Mouse (Mus musculus) c-Kit-positive CD71-positive TER-119-positive erythroid progenitor cells, embryonic 14.5 days (primary cell): ENCODE measurements around the gene Tmem50a.

Source experiments
- DNase-seq: peaks from one replicate; pipeline ENCODE4 v3.0.0-alpha.2; 2013; ENCODE audit warnings: low spot score

The Tmem50a gene

DNA sequence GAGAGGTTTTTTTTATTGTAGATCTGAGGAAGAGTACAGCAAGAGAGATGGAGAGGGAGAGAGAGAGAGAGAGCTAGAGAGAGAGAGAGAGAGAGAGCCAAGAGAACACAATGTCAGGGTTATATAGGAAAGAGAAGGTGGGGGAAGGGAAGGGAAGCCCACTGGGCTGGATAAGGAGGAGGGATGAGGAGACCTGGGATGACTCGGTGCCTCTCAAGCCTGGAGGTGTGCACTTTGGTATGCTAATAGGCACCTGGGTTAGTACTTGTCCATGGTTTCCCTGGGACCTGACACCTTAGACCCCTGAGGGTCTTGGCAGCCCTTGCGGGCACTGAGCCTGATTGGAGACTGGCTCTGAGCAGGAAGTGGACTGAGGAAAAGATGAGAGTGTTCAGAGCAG lies 42.9 kb downstream of the Tmem50a start:
- no peak for DNase-seq

GRCm38 (mm10) chr4:134871477-134871876 lies 43.3 kb downstream of the Tmem50a start:
- no peak for DNase-seq

- DNase-seq = peak; percentile 48
Measured at GRCm38 (mm10) chr4:134869815-134870375, 44.9 kb downstream of the Tmem50a start.

DNA sequence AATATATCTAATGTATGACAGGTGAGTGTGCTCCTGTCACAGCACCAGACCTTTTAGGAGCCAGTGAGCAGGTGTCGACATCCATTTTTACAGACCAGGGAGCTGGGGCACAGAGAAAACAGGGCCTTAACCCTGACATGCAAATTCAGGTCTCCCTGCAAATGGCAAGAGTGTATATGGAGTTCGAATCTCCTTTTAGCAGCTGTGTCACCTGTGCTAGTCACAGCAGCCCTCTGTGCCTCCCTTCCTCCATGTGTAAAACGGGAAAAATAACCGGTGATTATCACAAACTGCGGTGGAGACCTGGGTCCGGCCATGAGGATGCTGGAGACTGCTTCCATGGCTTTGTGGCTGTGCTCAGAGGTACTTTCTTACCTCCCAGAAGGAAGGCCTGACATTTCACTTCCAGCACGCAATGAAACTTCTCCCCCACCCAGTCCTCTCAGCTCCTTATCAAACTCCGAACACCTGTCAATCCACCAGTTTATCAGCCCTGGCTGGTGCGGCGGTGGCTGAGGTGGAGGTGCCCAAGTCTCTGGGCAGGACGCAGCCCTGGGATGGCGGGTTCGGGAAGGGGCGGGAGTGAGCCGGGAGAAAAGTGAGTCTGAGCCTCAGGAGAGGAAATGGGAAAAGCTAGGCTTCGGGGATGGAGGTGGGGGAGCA lies 45.6 kb downstream of the Tmem50a start:
- peak; percentile 94 for DNase-seq

- peak; percentile 53 for DNase-seq
Measured at GRCm38 (mm10) chr4:134868490-134868889, 46.3 kb downstream of the Tmem50a start.

- peak; percentile 29 for DNase-seq
Measured at GRCm38 (mm10) chr4:134868065-134868464, 46.8 kb downstream of the Tmem50a start.

GRCm38 (mm10) chr4:134867661-134868060 lies 47.2 kb downstream of the Tmem50a start:
- peak; percentile 58 for DNase-seq

GRCm38 (mm10) chr4:134867213-134867612 lies 47.6 kb downstream of the Tmem50a start:
- DNase-seq = no peak

DNA sequence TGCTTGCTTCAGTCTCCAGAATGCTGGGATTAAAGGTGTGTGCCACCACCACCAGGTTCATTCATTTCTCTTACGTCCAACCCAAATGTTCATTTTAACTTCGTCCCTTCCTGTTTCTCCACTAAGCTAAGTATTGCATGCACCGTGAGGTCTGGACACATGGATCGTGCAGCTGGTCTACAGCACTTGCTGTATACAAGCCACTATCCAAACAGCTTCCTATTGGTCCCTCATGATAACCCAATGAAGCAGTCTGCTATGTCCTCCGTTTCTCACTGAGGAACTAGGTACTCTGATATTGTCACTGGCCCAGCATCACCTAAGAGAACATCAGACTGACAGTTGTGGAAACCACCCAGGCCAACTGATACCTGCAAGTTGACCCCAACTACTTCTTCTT lies 49.0 kb downstream of the Tmem50a start:
- no peak for DNase-seq

- DNase-seq = peak; percentile 89
Measured at GRCm38 (mm10) chr4:134865340-134865739, 49.5 kb downstream of the Tmem50a start.

DNA sequence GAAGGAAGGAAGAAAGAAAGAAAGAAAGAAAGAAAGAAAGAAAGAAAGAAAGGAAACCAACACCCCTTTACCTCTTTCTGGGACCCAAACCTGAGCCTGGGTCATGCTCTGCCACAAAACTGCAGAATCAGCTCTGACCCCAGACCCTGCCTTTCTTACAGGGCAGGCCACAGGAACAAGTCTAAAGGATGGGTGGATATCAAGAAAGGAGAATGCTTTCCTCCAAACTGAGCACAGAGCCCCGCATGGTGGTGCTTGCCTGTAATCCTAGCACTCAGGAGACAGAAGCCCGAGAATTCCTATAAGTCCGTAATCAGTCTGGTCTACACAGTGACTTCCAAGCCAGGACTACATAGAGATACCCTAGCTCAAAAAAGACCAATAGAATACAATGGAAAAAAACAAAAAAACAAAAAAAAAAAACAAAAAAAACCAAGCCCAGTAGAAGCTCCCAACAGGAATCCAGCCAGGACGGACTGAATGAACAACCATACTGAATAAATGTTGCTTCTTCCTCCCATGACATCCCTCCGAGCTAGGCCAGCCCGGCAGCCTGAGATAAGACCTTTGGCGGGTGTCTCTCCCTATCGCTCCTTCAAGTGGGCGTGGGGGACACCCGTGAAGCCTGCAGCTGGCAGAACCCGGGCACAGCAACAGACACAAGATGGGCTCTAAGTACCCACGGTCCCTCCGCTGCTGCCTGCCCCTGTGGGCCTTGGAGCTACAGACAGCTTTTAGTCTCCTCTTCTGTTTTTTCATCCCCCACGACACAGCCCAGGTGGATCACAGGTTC lies 50.7 kb downstream of the Tmem50a start, which contains the start of gene Rhd:
Gene Rhd, plus strand, starts transcription at position 600 of the 793 bp plus-strand sequence.
- DNase-seq = peak; percentile 82

GRCm38 (mm10) chr4:134862996-134863395 lies 51.8 kb downstream of the Tmem50a start:
- DNase-seq = no peak

- no peak for DNase-seq
Measured at GRCm38 (mm10) chr4:134861884-134862283, 52.9 kb downstream of the Tmem50a start.

DNA sequence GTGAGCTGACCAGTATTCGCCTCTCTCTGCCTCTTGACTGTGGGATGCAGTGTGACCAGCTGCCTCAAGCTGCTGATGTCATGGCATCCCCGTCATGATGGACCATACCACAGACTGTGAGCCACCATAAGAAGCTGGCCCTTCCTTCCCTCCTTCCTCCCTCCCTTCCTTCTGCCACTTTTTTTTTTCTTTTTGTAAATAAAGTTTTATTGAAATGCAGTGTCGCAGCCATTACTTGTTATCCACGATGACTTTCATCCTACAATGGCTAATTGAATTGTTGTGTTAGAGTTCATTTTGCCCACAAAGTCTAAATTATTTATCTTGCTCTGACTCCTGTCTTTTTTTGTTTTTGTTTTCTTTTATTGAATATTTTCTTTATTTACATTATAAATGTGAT lies 56.3 kb downstream of the Tmem50a start:
- no peak for DNase-seq

- DNase-seq = no peak
Measured at GRCm38 (mm10) chr4:134856501-134856900, 58.3 kb downstream of the Tmem50a start.

- no peak for DNase-seq
Measured at GRCm38 (mm10) chr4:134856056-134856455, 58.8 kb downstream of the Tmem50a start.

- DNase-seq = no peak
Measured at GRCm38 (mm10) chr4:134855371-134855770, 59.5 kb downstream of the Tmem50a start.

DNA sequence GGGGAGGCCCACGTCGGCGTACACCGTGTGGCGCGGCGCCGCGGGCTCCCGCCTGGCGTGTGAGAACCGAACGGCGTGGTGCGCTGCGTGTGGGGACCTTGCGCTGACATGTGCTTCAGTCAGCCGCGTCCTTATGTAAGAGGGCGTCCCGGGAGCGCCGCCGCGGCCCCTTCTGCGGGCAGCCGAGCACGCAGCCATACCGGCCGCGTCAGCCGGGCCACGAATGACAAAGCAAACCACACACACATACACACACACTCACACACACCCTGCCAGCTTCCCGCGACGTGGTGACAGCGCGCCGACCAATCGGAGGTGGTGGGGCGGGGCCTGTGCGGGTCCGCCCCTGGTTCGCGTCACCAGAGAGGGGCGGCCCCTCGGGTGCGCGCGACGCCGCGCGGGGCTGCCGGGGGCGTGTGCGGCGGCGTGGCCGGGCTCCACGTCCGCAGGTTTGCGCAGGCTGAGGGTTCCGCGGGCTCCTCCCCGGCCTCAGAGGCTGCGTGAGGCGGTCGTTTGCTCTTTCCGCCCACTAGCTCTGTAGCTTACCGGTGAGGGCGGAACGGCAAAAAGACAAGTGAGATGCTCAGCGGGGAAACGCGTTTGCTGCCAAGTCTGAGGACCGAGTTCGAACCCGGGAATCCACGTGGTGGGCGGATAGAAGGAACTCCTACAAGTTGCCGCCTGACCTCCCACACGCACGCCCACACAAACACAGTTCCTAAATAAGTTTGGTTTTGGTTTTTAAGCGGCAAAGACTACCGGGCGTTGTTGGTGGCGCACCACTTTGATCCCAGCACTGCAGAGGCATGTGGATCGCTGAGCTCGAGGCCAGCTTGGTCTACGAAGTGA lies 61.0 kb downstream of the Tmem50a start:
- peak; percentile 88 for DNase-seq

DNA sequence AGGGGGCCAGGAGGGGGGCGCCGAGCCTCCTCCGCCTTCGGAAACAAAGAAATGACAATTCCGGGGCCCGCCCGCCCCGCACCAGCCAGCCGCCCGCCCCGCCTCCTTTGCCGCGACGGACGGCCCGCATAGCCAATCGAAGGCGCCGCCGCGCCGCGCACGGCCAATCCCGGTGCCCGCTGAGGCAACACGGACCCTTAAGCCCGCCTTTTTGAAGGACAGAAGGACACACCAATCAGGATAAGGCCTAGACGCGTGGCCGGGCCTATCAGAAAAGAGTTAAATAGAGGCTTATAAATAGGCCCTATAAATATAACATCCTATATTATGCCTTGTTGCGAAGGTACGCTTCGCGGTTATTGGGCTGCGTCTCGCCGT lies 61.6 kb downstream of the Tmem50a start, which contains the start of gene Maco1:
Gene Maco1, minus strand, starts transcription at position 87 of the 378 bp plus-strand sequence.
- DNase-seq = peak; percentile 97

DNA sequence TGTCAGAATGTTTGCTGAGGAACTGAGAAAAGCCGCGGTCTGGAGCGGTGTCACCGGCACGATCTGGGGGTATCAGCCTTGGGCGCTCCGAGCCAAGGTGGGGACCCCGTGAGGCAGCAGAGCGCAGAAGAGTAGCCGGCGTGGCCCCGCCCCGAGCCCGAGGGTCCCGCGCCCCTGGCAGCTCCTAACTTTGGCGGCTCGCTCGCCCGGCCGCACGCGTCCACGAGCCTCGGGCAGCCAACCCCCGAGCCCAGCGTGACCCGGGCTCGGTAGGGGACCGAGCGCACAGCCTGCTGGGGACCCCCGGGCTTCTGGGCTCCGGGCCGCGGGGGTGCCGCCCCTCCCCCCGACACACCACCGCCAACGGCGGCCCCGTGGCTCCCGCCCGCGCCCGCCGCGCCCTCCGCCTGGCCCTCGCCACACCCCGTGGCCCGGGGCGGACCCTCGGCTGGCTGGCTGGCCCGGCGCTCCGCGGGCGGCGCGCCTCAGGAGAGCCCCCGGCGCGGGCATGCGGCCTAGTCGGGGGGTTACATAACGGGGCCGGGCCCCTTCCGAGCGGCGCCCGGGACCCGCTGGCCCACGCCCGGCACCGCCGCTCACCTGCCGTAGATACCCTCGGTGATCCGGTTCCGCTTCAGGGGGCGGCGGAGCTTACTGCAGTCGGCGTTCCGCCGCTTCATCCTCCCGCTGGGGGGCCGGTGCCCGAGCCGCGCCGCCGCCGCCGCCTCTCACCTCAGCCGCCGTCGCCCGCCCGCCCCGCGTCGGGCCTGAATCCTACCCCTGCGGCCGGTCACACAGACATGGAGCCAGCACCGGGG lies 62.2 kb downstream of the Tmem50a start:
- DNase-seq = peak; percentile 38

DNA sequence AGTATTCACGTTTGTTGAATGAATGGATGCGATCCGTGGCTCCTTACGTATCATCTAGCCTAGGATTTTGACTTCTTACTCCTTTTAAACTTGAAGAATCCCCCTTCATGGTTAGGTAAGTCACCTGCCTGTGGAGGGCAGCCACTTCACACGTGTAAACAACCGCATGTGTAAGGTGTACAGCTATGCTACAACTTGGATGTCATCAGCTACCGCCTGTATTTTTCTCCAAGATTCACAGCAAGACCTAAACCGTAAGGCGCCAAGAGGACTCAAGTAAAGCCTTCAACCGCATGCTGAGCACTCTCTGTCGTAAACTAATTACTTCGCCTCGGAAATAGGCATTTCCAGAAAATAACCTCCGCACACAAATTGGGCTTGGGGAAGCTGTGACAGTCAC lies 62.9 kb downstream of the Tmem50a start:
- no peak for DNase-seq
